Mouse (Mus musculus) forebrain, embryonic 14.5 days (tissue): Measurements from ENCODE around the gene Rfx8. TPM values are rescaled to one million over a fixed set of nuclear protein-coding genes. Genes with fewer than 3 reads are reported as not detected.

Source experiments
- ATAC-seq: fragments of 200-750 bp; cut with Nextera tagmentation; 2 replicates; pipeline ENCODE4 v1.8.0; 2017; ENCODE audit warnings: mild to moderate bottlenecking, moderate library complexity
- DNase-seq: peaks from one replicate; pipeline ENCODE4 v3.0.0-alpha.2; 2015; ENCODE audit warnings: low spot score
- H3K27ac ChIP-seq: fragments of 300-500 bp; sonication (generic); 2 replicates; pipeline ENCODE4 v1.5.1; 2014; ENCODE audit warnings: low read depth, mild to moderate bottlenecking, control low read depth, low read length, moderate library complexity
- H3K27me3 ChIP-seq: fragments of 300-500 bp; sonication (generic); replicated peaks from 2 replicates; pipeline ENCODE4 v1.6.1; 2014; ENCODE audit warnings: low read length, control low read depth, mixed read lengths; ENCODE audit not compliant: control insufficient read depth, insufficient read depth
- H3K36me3 ChIP-seq: fragments of 300-500 bp; sonication (generic); 2 replicates; pipeline ENCODE4 v1.6.1; 2014; ENCODE audit warnings: low read length, control low read depth; ENCODE audit not compliant: control insufficient read depth, insufficient read depth
- H3K4me1 ChIP-seq: fragments of 300-500 bp; sonication (generic); 2 replicates; pipeline ENCODE4 v1.6.1; 2014; ENCODE audit warnings: antibody characterized with exemption, low read length, control low read depth; ENCODE audit not compliant: control insufficient read depth, insufficient read depth
- H3K4me2 ChIP-seq: fragments of 300-500 bp; sonication (generic); 2 replicates; pipeline ENCODE4 v1.6.1; 2014; ENCODE audit warnings: mild to moderate bottlenecking, control low read depth, low read length
- H3K4me3 ChIP-seq: fragments of 300-500 bp; sonication (generic); 2 replicates; pipeline ENCODE4 v1.5.1; 2014; ENCODE audit warnings: low read depth, low read length, control low read depth
- H3K9ac ChIP-seq: fragments of 300-500 bp; sonication (generic); 2 replicates; pipeline ENCODE4 v1.6.1; 2014; ENCODE audit warnings: mild to moderate bottlenecking, low read length, control low read depth, moderate library complexity
- H3K9me3 ChIP-seq: fragments of 300-500 bp; sonication (generic); replicated peaks from 2 replicates; pipeline ENCODE4 v1.6.1; 2016; ENCODE audit warnings: low read length, control low read depth, mixed read lengths; ENCODE audit not compliant: control insufficient read depth
- WGBS: fragments of 180-500 bp; shearing (Covaris S2); extraction: QIAGEN DNeasy Blood & Tissue Kit; methylation state at CpG from one replicate; pipeline ENCODE4 v1.1.7; 2014; 5-methylcytosine and 5-hydroxymethylcytosine counted together
- polyA plus RNA-seq: library from polyadenylated mRNA; unstranded; fragments of >200 nt; fragmentation: Nextera tagmentation; extraction: Ambion mirVana; gene quantifications from 2 replicates; pipeline ENCODE4 v1.2.1, GENCODE M21; 2014

Rfx8 gene
- polyA plus RNA-seq, 1 experiment from 2014 or later, result 0.19 TPM

- WGBS, result 66% methylated on average over 4 of the region's 4 CpGs
- no peaks in the 10 kb centered on the region for H3K27me3 ChIP-seq
- no peak overlapping the region for H3K4me3 ChIP-seq
- 0 out of 2 replicates have a peak, but pooled peaks cover 3% of the 10 kb centered on the region for H3K4me1 ChIP-seq
- no peak overlapping the region for H3K27ac ChIP-seq
- H3K4me2 ChIP-seq, result no peak overlapping the region
- H3K36me3 ChIP-seq, result no peaks in the 10 kb centered on the region
- DNase-seq (no peak), ATAC-seq (no peak)
- no peak overlapping the region for H3K9ac ChIP-seq
- H3K9me3 ChIP-seq, result no peaks in the 10 kb centered on the region
These were observed 29.7 kb downstream of the Rfx8 start for GRCm38 (mm10) chr1:39691061-39691460.

GRCm38 (mm10) chr1:39688573-39688972 lies 32.2 kb downstream of the Rfx8 start:
- ATAC-seq, result no peak
- Histone ChIP-seq H3K9ac (no peak overlapping the region), H3K4me1 (no peaks in the 10 kb centered on the region), H3K36me3 (no peaks in the 10 kb centered on the region), H3K9me3 (no peaks in the 10 kb centered on the region), H3K27ac (no peak overlapping the region), H3K4me3 (no peak overlapping the region), H3K4me2 (no peak overlapping the region), H3K27me3 (no peaks in the 10 kb centered on the region)
- no peak for DNase-seq
- WGBS, result 87% methylated on average over 6 of the region's 6 CpGs

GRCm38 (mm10) chr1:39687279-39687678 lies 33.5 kb downstream of the Rfx8 start:
- H3K36me3 ChIP-seq, result no peaks in the 10 kb centered on the region
- ATAC-seq (no peak), DNase-seq (no peak)
- no peak overlapping the region for H3K9ac ChIP-seq
- 78% methylated on average over 9 of the region's 9 CpGs for WGBS
- H3K27ac ChIP-seq, result no peak overlapping the region
- no peaks in the 10 kb centered on the region for H3K4me1 ChIP-seq
- no peak overlapping the region for H3K4me2 ChIP-seq
- H3K9me3 ChIP-seq, result no peaks in the 10 kb centered on the region
- no peaks in the 10 kb centered on the region for H3K27me3 ChIP-seq
- H3K4me3 ChIP-seq, result no peak overlapping the region

GRCm38 (mm10) chr1:39685841-39686240 lies 35.0 kb downstream of the Rfx8 start:
- WGBS, result 0% methylated on average over 1 of the region's 1 CpGs
- no peak overlapping the region for H3K27ac ChIP-seq
- DNase-seq, result peak; percentile 90

GRCm38 (mm10) chr1:39681638-39682037 lies 39.2 kb downstream of the Rfx8 start:
- Histone ChIP-seq H3K4me3 (no peak overlapping the region), H3K9ac (no peak overlapping the region), H3K4me2 (no peak overlapping the region), H3K27me3 (no peaks in the 10 kb centered on the region), H3K4me1 (no peaks in the 10 kb centered on the region), H3K36me3 (no peaks in the 10 kb centered on the region), H3K9me3 (no peaks in the 10 kb centered on the region), H3K27ac (no peak overlapping the region)
- DNase-seq, result no peak
- 90% methylated on average over 5 of the region's 5 CpGs for WGBS
- ATAC-seq, result no peak

More at GRCm38 (mm10) chr1:39685841-39686240, 35.0 kb downstream of the Rfx8 start:
- no peaks in the 10 kb centered on the region for H3K9me3 ChIP-seq
- ATAC-seq, result peak; percentile 83
- no peak overlapping the region for H3K4me3 ChIP-seq
- H3K4me2 ChIP-seq, result no peak overlapping the region
- no peaks in the 10 kb centered on the region for H3K27me3 ChIP-seq
- H3K4me1 ChIP-seq, result no peaks in the 10 kb centered on the region
- no peak overlapping the region for H3K9ac ChIP-seq
- H3K36me3 ChIP-seq, result no peaks in the 10 kb centered on the region

DNA sequence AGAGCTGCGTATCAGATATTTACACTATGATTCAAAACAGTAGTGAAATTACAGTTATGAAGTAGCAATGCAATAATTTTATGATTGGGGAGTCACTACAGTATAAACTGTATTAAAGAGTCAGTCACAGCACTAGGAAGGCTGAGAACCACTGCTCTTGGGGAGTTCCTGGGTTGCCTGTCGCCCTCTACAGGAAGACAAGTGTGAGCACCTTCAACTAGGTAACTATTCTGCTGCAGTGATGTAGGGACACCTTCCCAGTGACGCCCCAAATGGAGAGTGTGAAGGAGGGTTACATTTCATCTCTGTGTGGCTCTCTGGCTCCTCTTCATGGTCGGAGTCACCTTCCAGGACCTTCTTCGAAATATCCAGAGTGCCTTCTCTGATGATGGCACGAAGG lies 40.3 kb downstream of the Rfx8 start:
- no peak overlapping the region for H3K4me2 ChIP-seq
- WGBS, result 64% methylated on average over 6 of the region's 6 CpGs

GRCm38 (mm10) chr1:39678883-39679282 lies 41.9 kb downstream of the Rfx8 start:
- H3K36me3 ChIP-seq, result no peaks in the 10 kb centered on the region
- H3K9ac ChIP-seq, result no peak overlapping the region
- no peaks in the 10 kb centered on the region for H3K27me3 ChIP-seq
- no peaks in the 10 kb centered on the region for H3K4me1 ChIP-seq
- no peaks in the 10 kb centered on the region for H3K9me3 ChIP-seq
- DNase-seq (no peak), ATAC-seq (no peak)
- no peak overlapping the region for H3K4me2 ChIP-seq
- WGBS, result 68% methylated on average over 8 of the region's 8 CpGs
- no peak overlapping the region for H3K27ac ChIP-seq
- no peak overlapping the region for H3K4me3 ChIP-seq

More for the DNA sequence above, 40.3 kb downstream of the Rfx8 start:
- DNase-seq (no peak), ATAC-seq (no peak)
- Histone ChIP-seq H3K4me3 (no peak overlapping the region), H3K36me3 (no peaks in the 10 kb centered on the region), H3K9ac (no peak overlapping the region), H3K27me3 (no peaks in the 10 kb centered on the region), H3K27ac (no peak overlapping the region), H3K9me3 (no peaks in the 10 kb centered on the region), H3K4me1 (no peaks in the 10 kb centered on the region)

DNA sequence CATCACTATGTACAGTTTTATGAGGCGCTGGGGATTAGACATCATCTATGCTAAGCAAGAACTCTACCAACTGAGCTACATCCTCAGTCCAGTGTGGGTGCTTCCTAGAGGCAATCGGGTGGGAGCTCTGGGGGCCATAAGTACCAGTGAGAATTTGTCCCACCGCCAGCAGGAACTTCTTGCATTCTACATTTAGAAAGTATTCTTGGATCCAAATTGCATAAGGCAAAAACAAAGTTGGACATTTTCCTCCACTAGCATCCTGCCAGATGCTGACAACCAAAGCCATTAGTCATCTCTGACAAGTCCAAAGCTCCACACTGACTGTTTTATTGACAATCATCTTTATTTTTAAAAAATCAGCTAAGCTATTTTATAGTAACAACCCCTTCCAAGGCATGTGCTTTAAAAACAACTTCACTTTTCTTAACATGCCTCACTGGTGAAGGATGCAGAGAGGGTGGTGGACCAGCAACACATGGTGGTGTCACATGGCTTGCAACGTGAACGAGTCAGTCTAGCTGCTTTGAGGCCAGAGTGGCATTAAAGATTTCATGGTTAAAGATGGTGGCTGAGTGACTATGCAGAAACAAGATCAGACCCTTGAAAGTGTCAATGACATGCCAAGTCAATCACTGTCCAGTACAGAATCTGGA lies 44.4 kb downstream of the Rfx8 start:
- ATAC-seq, result no peak
- 91% methylated on average over 5 of the region's 5 CpGs for WGBS

GRCm38 (mm10) chr1:39672362-39673105 lies 48.3 kb downstream of the Rfx8 start:
- 78% methylated on average over 9 of the region's 9 CpGs for WGBS
- Histone ChIP-seq H3K27ac (no peak overlapping the region), H3K9ac (no peak overlapping the region), H3K4me3 (no peak overlapping the region), H3K9me3 (no peaks in the 10 kb centered on the region), H3K36me3 (no peaks in the 10 kb centered on the region), H3K27me3 (no peaks in the 10 kb centered on the region), H3K4me1 (no peaks in the 10 kb centered on the region), H3K4me2 (no peak overlapping the region)
- ATAC-seq (no peak), DNase-seq (no peak)

More for the DNA sequence above, 44.4 kb downstream of the Rfx8 start:
- no peaks in the 10 kb centered on the region for H3K27me3 ChIP-seq
- no peaks in the 10 kb centered on the region for H3K9me3 ChIP-seq
- H3K36me3 ChIP-seq, result no peaks in the 10 kb centered on the region
- DNase-seq, result no peak
- no peak overlapping the region for H3K27ac ChIP-seq
- H3K4me3 ChIP-seq, result no peak overlapping the region
- H3K4me1 ChIP-seq, result no peaks in the 10 kb centered on the region
- H3K4me2 ChIP-seq, result no peak overlapping the region
- H3K9ac ChIP-seq, result no peak overlapping the region
